Mouse (Mus musculus): ENCODE results near the gene Cblc. TPM values are rescaled to one million over a fixed set of nuclear protein-coding genes. Genes with fewer than 3 reads are reported as not detected.

Gene Cblc
- total RNA-seq (2021): not detected
- long read RNA-seq, experiment 1: 0 reads
- long read RNA-seq, experiment 2: 0 reads

GRCm38 (mm10) chr7:19796697-19797588 is at the start of gene Cblc:
Gene Cblc, minus strand, starts transcription at chr7:19796809.
- DNase-seq (ENCODE audit: low spot score): peak; percentile 75

GRCm38 (mm10) chr7:19844521-19845171 is 48.0 kb upstream of the Cblc start:
- DNase-seq (ENCODE audit: low spot score): no peak

GRCm38 (mm10) chr7:19843561-19843960 is 47.0 kb upstream of the Cblc start:
- peak; percentile 64 for DNase-seq (ENCODE audit: low spot score)

DNA sequence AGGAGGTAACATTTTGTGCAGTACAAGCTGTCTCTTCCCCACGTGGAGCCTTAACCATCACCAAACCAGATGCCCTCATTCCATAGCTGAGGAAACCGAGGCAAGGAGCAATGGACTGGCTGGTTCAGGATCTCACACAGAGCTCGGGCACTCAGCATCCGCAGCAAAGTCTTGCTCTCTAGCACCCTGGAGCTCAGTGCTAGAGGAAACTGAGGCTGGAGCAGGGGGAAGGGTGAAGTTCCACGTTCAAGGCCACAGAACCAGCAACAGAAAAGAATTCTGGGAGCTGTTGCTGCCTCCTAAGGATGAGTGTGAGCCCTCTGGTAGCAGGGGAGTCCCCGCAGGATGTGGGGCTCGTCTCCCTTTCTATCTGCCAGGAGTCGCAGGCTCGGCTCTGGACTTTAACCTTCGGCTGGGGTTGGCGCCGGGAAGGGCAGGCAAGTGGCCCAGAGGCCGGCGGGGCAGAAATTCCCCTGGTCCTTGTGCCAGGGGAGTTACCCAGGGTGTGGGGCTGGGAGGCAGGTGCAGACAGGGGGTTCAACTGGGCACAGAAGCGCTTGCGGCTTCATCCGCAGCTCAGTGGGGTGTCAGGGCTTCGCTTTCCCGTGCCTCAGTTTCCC is 46.4 kb upstream of the Cblc start:
- no peak for DNase-seq (ENCODE audit: low spot score)

DNA sequence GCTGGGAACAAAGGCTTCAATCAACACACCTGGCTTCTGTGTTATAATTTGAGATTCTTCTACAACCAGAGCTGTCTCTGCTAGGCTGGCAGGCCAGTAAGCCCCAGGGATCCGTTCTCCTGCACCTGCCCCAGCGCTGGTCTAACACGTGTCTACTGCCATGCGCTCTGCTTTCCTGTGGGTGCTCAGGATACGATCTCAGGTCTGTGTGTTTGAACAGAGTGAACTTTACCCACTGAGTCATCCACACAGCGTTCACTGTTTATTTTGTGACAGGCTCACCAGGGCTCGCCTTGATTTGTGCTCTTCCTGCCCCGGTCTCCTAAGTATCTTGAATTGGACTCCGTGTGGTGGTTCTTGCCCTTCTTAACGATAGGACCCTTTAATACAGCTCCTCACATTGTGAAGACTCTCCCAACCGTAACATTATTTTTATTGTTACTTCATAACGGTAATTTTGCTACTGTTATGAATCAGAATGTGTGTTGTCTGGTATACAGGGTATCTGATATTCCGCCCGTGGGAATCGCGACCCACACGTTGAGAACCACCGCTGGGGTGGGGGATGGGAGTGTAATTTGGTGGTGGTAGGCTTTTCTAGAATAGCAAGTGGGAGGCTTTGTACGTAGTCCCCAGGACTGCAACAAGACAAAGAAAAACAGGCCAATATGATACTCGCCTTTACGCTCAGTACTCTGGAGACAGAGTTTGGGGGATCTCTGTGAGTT is 45.2 kb upstream of the Cblc start:
- no peak for DNase-seq (ENCODE audit: low spot score)

GRCm38 (mm10) chr7:19840936-19841335 is 44.3 kb upstream of the Cblc start:
- no peak for DNase-seq (ENCODE audit: low spot score)

GRCm38 (mm10) chr7:19840371-19840770 is 43.8 kb upstream of the Cblc start:
- DNase-seq (ENCODE audit: low spot score): no peak

GRCm38 (mm10) chr7:19836843-19837242 is 40.2 kb upstream of the Cblc start:
- DNase-seq (ENCODE audit: low spot score): no peak

DNA sequence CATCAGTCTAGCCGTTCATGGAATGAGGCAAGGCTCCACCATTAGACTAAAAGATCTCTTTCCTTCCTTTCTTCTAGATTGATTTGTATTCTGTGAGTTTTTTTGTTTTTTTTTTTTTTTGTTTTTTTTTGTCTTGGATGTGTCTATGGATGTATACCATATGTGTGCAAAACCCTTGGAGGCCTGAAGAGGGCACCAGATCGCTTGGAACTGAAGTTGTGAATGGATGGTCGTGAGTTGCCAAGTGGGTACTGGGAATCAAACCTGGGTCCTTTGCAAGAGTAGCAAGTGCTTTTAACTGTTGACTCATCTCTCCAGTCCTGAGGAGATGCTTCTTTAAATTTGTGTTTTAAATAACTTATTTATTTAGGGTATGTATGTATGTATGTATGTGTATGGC is 37.4 kb upstream of the Cblc start:
- no peak for DNase-seq (ENCODE audit: low spot score)

DNA sequence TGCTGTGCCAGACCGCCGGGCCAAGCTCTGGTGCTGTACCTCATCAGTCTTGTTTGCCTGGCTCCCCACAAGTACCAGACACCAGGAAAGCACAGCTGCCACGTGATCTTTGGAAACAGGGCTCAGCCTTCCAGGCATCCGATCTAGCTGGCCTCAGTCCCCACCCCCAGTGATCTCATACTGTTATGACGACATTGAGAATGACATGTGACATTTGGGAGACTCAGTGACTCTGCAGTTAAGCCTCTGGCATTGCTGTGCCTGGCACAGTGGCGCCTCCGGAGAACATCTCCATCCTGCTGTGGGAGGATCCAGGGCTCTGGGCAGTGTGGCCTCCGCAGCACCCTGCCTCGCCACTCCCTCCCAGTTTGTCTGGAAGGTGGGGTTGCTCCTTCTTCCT is 35.2 kb upstream of the Cblc start:
- peak; percentile 45 for DNase-seq (ENCODE audit: low spot score)

GRCm38 (mm10) chr7:19830682-19831156 is 34.1 kb upstream of the Cblc start:
- peak; percentile 96 for DNase-seq (ENCODE audit: low spot score)

DNA sequence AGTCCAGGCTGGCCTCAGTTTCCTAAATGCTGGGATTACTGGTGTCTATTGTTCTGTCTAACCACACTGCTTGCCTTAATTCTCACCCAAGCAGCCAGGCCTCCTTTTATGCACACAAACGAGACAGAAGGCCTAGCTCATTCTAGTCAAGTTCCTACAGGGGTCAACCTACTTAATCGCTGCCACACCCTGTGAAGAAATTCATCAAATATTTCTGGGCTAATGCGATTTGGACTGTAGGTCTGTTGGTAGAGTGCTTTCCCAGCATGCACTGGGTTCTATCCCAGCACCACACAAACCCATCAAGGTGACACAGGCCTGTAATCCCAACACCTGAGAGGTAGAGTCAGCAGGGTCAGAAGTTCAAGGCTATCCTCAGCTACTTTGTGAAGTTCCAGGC is 33.1 kb upstream of the Cblc start:
- DNase-seq (ENCODE audit: low spot score): no peak

GRCm38 (mm10) chr7:19826756-19827155 is 30.1 kb upstream of the Cblc start:
- DNase-seq (ENCODE audit: low spot score): peak; percentile 35

DNA sequence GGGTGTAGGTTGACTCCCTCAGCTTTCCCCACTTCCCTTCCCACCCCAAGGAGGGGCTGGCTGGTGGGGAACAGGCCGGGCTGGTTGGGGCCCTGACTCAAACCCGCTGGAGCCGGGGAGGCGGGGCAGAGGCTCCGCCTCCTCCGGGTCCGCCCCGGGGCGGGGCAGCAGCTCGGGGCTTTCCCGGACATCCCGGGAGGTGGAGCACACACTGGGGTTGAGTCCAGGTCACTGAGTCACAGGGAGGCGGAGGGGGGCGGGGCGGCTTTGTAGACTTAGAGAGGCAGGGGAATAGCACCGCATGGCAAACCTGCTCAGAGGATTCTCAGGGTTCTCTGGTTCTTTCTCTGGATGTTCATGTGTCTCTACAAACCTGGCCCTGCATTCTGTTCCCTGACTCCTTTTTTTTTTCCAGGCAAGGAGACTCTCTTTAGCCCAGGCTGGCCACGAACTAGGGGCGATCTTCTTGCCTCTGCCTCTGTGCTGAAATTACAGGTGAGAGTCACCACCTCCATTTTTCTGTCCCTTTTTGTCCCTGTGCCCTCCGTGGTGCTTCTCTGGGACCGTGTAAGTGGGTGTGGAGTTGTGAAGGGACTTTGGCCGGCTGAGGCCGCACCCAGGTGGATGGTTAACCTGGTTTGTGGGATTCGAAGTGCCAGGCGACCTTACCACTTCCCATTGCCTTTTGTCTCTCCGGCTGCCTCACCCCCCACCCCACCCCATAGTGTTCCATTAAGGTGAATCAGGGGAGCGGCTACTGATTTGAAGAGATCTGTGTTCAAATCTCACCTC is 27.8 kb upstream of the Cblc start:
- peak; percentile 82 for DNase-seq (ENCODE audit: low spot score)

- DNase-seq (ENCODE audit: low spot score): no peak
These were observed 26.9 kb upstream of the Cblc start for GRCm38 (mm10) chr7:19823256-19824181.

DNA sequence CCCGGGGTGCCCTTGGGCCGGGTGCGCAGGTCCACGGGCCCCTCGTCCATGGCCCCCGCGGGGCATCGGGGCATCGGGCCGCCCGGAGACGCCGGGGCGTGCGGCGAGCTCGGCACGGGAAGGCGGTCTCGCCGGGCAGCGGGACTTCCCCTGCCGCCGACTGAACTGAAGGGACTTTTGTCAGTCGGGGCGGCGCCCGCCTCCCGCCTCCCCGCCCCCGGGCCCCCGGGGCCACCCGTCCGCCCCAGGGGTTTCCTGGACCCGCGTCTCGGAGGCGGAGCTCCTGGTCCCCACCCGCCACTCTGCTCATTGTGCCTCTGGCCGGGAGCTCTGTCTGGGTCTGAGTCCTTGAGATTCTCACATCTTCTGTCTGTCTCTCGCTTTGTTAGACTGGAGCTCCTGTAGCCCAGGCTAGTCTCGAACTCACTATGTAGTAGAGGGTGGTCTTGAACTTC is 26.0 kb upstream of the Cblc start, which contains the start of gene Bcl3:
Gene Bcl3, minus strand, starts transcription at position 167 of the 455 bp plus-strand sequence.
- DNase-seq (ENCODE audit: low spot score): peak; percentile 58

DNA sequence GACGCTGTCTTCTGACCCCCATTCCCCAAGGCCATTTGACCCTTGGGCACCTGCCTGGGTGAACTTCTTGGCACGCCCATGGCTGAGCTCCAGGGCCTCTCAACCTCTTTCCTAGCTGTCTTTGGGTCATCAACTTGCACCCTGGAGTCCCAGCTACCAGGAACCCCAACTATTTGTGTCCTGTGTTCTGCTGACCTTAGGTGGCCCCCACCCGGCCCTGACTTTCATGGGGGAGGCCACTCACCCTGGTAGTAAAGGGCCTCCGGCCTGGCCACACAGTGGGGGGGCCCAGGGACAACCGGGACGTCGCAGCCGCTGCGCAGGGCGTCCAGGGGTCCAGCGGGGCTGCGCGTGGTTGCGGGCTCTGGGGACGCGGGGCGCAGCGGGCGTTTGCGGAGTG is 25.6 kb upstream of the Cblc start:
- DNase-seq (ENCODE audit: low spot score): no peak

GRCm38 (mm10) chr7:19821633-19822032 is 25.0 kb upstream of the Cblc start:
- no peak for DNase-seq (ENCODE audit: low spot score)

DNA sequence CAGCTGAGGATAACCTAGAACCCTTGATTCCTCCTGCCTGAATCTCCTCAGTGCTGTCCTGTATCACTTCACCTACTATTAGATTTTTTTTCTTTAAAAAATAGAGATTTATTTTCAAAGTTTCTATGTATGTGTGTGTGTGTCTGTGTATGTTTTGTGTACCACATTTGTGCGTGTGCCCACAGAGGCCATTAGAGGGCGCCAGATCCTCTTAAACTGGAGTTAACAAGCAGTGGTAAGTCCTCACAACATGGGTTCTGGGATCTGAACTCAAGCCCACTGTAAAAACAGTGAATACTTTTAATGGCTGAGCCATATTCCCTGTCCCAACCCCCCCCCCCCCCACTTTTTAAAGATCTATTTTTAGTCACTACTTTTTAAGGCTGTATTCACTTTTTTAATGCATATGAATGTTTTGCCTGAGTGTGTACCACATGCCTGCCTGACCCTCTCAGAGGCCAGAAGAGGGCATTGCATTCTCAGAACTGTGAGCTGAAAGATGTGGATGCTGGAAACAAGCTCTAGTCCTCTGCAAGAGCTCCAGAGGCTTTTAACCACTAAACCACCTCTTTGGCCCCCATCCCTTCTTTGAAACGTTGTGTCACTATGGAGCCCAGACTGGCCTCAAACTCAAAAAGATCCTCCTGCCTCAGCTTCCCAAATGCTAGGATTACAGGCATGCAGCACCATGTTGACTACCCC is 23.9 kb upstream of the Cblc start:
- no peak for DNase-seq (ENCODE audit: low spot score)
